Comparison of ENCODE assay signal across 8 mouse cellular contexts in the genomic region with DNA sequence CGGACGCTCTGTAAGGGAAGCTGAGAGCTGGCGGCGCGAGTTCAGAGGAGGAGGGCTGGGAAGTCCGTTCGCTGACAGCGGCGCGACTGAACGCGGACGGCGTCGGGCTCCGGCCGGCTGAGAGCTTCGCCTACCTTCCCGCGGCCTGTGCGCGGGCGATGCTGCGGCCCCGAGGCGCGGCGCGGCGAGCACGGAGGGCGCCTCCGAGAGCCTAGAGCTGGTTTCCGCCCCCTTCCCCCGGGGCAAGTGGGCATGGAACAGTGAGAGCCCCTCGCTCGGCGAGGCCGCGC. TPM values are rescaled to one million over a fixed set of nuclear protein-coding genes. Genes with fewer than 3 reads are reported as not detected.
DNase-seq lines count a peak whose midpoint lies in the region; ATAC-seq and TF ChIP-seq lines count a peak whose summit lies in the region.

No protein-coding gene starts in this region.

- H3K9me3 ChIP-seq in heart, embryonic 11.5 days (replicated peaks; ENCODE audit: control insufficient read depth, low read length): no peaks in the 10 kb centered on the region
- peaks cover 4% of the 10 kb centered on the region for H3K9me3 ChIP-seq in CH12.LX (replicated peaks; ENCODE audit: low read length)
- no peaks in the 10 kb centered on the region for H3K9me3 ChIP-seq in forebrain, embryonic 14.5 days (replicated peaks; ENCODE audit: control insufficient read depth, low read length)
- no peaks in the 10 kb centered on the region for H3K9me3 ChIP-seq in liver, postnatal 0 days (ENCODE audit: low read length)

- H3K9ac ChIP-seq in heart, embryonic 11.5 days (ENCODE audit: low read depth, low read length): peak overlapping the region; percentile 91
- H3K9ac ChIP-seq in CH12.LX (ENCODE audit: insufficient read depth, low read depth): peak overlapping the region; percentile 28; the same call in 1 of the 2 replicates
- peak overlapping the region; percentile 68 for H3K9ac ChIP-seq in forebrain, embryonic 14.5 days (ENCODE audit: low read length)
- H3K9ac ChIP-seq in liver, postnatal 0 days (replicated peaks): peak overlapping the region; percentile 65

- peak overlapping the region; percentile 90 for H3K27ac ChIP-seq in heart, embryonic 11.5 days (ENCODE audit: low read depth, low read length)
- H3K27ac ChIP-seq in CH12.LX (ENCODE audit: insufficient read depth, low read depth): no peak overlapping the region
- peak overlapping the region; percentile 65 for H3K27ac ChIP-seq in forebrain, embryonic 14.5 days (ENCODE audit: low read depth, low read length)
- peak overlapping the region; percentile 66 for H3K27ac ChIP-seq in liver, postnatal 0 days (ENCODE audit: low read depth)

- peaks cover 25% of the 10 kb centered on the region for H3K4me1 ChIP-seq in heart, embryonic 11.5 days (ENCODE audit: control insufficient read depth, insufficient read depth, low read length)
- H3K4me1 ChIP-seq in CH12.LX (ENCODE audit: control insufficient read depth in 1 of 2, insufficient read depth in 2 of 2): peaks cover 3 to 48% of the 10 kb centered on the region in 2 experiments; a peak in 3 of 4 replicates
- H3K4me1 ChIP-seq in forebrain, embryonic 14.5 days (ENCODE audit: control insufficient read depth, insufficient read depth, low read length): peaks cover 27% of the 10 kb centered on the region
- H3K4me1 ChIP-seq in liver, postnatal 0 days (ENCODE audit: insufficient read depth): peaks cover 35% of the 10 kb centered on the region

- H3K79me2 ChIP-seq in CH12.LX (replicated peaks; ENCODE audit: control insufficient read depth, extremely low read depth, insufficient read depth, poor library complexity, severe bottlenecking): no peaks in the 10 kb centered on the region

- dilution Hi-C loops in CH12.LX (cut with MboI; ENCODE audit: extremely low pct_ligation_motif_present, extremely low pct_unique_long_range_greater_than_20kb, low sequenced_read_pairs): no loop called here

- peak overlapping the region; percentile 90 for H3K4me2 ChIP-seq in heart, embryonic 11.5 days
- peak overlapping the region; percentile 80 for H3K4me2 ChIP-seq in CH12.LX (ENCODE audit: insufficient read depth, low read depth, poor library complexity, severe bottlenecking)
- H3K4me2 ChIP-seq in forebrain, embryonic 14.5 days (ENCODE audit: low read length): peak overlapping the region; percentile 99
- peak overlapping the region; percentile 85 for H3K4me2 ChIP-seq in liver, postnatal 0 days (ENCODE audit: low read depth, low read length)

- no peak for TF ChIP-seq CTCF in CH12.LX (conservative IDR thresholded peaks at IDR 0.05 in 1 of 2, IDR thresholded peaks at IDR 0.05 in 1 of 2; ENCODE audit: low read depth in 2 of 2, low read length in 2 of 2)
- TF ChIP-seq CTCF in liver, postnatal 0 days (IDR thresholded peaks at IDR 0.05; ENCODE audit: low read depth): no peak

- H3K27me3 ChIP-seq in heart, embryonic 11.5 days (ENCODE audit: control insufficient read depth, insufficient read depth, low read length): no peaks in the 10 kb centered on the region
- peaks cover 19% of the 10 kb centered on the region for H3K27me3 ChIP-seq in CH12.LX (replicated peaks)
- 0 out of 2 replicates have a peak, but pooled peaks cover 3% of the 10 kb centered on the region for H3K27me3 ChIP-seq in forebrain, embryonic 14.5 days (replicated peaks; ENCODE audit: control insufficient read depth, insufficient read depth, low read length)
- H3K27me3 ChIP-seq in liver, postnatal 0 days (ENCODE audit: insufficient read depth, low read length): peaks cover 27% of the 10 kb centered on the region

- no peak for TF ChIP-seq EP300 in CH12.LX (IDR thresholded peaks at IDR 0.05; ENCODE audit: low read length)
- no peak for TF ChIP-seq EP300 in liver, postnatal 0 days (IDR thresholded peaks at IDR 0.05; ENCODE audit: low read depth)

- peak overlapping the region; percentile 89 for H3K4me3 ChIP-seq in heart, embryonic 11.5 days (ENCODE audit: low read depth, low read length)
- H3K4me3 ChIP-seq in CH12.LX (replicated peaks in 1 of 3; ENCODE audit: low read depth in 2 of 3, low read length in 2 of 3, poor library complexity in 1 of 3): peak overlapping the region; percentile 61 to 65 (median 63)
- H3K4me3 ChIP-seq in forebrain, embryonic 14.5 days (ENCODE audit: low read depth, low read length): peak overlapping the region; percentile 58
- H3K4me3 ChIP-seq in liver, postnatal 0 days (ENCODE audit: low read depth, low read length): peak overlapping the region; percentile 67

- TF ChIP-seq POLR2A in CH12.LX (IDR thresholded peaks at IDR 0.05; ENCODE audit: low read depth, low read length): no peak

- DNase-seq in heart, adult 18-20 months: no peak
- DNase-seq in CH12.LX (ENCODE audit: extremely low read depth): no peak
- DNase-seq in forebrain, embryonic 14.5 days (ENCODE audit: low spot score): no peak
- DNase-seq in liver, postnatal 0 days: no peak
- DNase-seq in testis, postnatal 10 days (ENCODE audit: low spot score): no peak
- no peak for DNase-seq in right cerebral cortex, postnatal 10 days (ENCODE audit: low spot score in 2 of 2)
- no peak for DNase-seq in frontal cortex, postnatal 14 days (ENCODE audit: low spot score in 2 of 2)

- no peaks in the 10 kb centered on the region for H3K36me3 ChIP-seq in heart, embryonic 11.5 days (ENCODE audit: control insufficient read depth, insufficient read depth, low read length)
- no peaks in the 10 kb centered on the region for H3K36me3 ChIP-seq in CH12.LX (replicated peaks in 1 of 2; ENCODE audit: control insufficient read depth in 1 of 2, insufficient read depth in 1 of 2, low read length in 1 of 2)
- no peaks in the 10 kb centered on the region for H3K36me3 ChIP-seq in forebrain, embryonic 14.5 days (ENCODE audit: control insufficient read depth, insufficient read depth, low read length)
- no peaks in the 10 kb centered on the region for H3K36me3 ChIP-seq in liver, postnatal 0 days (replicated peaks; ENCODE audit: insufficient read depth, low read length)

- under 1% methylated on average over 38 of the region's 40 CpGs for WGBS in heart, embryonic 11.5 days (ENCODE audit: insufficient replicate concordance)
- WGBS in forebrain, embryonic 14.5 days: under 1% methylated on average over 36 of the region's 40 CpGs
- 0% methylated on average over 40 of the region's 40 CpGs for WGBS in liver, postnatal 0 days (ENCODE audit: insufficient replicate concordance)

- no peak for TF ChIP-seq RAD21 in CH12.LX (IDR thresholded peaks at IDR 0.05; ENCODE audit: low read depth, low read length)

- in situ Hi-C loops in CH12.LX (cut with MboI; ENCODE audit: low pct_ligation_motif_present, low pct_unique_long_range_greater_than_20kb, low sequenced_read_pairs): loop anchor here (5.0 to 25.0 kb wide), 3 partner anchors 126 to 438 kb away; no protein-coding TSS in a partner anchor

- ATAC-seq in heart, embryonic 11.5 days (replicated peaks; ENCODE audit: insufficient number of reproducible peaks, low FRiP score, low TSS enrichment): peak; percentile 51
- ATAC-seq in forebrain, embryonic 14.5 days: peak; percentile 42
- ATAC-seq in liver, postnatal 0 days: peak; percentile 68

TF ChIP-seq in CH12.LX, 34 proteins besides CTCF, POLR2A, EP300 and RAD21:
- TF ChIP-seq MAX (IDR thresholded peaks at IDR 0.05; ENCODE audit: low read length): peak; percentile 7; the same call in 1 of the 2 replicates
- TF ChIP-seq CHD2 (IDR thresholded peaks at IDR 0.05; ENCODE audit: low read length): no peak
- TF ChIP-seq UBTF (IDR thresholded peaks at IDR 0.05; ENCODE audit: low read depth, low read length): peak; percentile 73
- TF ChIP-seq USF2 (conservative IDR thresholded peaks at IDR 0.05; ENCODE audit: low read depth, low read length): no peak

RNA-seq across cellular contexts. Expression of a gene that starts 0.3 kb away (rescaled TPM):
- polyA plus RNA-seq in heart, embryonic 11.5 days (2014; fragmentation: Nextera tagmentation; extraction: Ambion mirVana): 15.6 and 20.6 TPM in 2 replicates
- 10 to 100 TPM; 22.1 to 26.7 TPM for total RNA-seq in heart, adult 18-20 months (2021)
- total RNA-seq in CH12.LX (2012; rRNA removed) (6.3 and 7.7 TPM in 2 replicates), CH12.LX (2014; rRNA removed) (2.4 and 2.9 TPM in 2 replicates)
- polyA plus RNA-seq in CH12.LX (2012; ENCODE audit: insufficient read length, low read depth): 3.8 and 3.9 TPM in 2 replicates
- 3.8 and 5.9 TPM in 2 replicates for polyA plus RNA-seq in forebrain, embryonic 14.5 days (2014; fragmentation: Nextera tagmentation; extraction: Ambion mirVana)
- polyA plus RNA-seq in liver, postnatal 0 days (2015; fragmentation: Nextera tagmentation; extraction: Ambion mirVana): 1.8 and 2.1 TPM in 2 replicates

Comparison
In these comparisons a context has a peak if more than half of its experiments do, and no peak if none do; other contexts are left out.
1. H3K9ac ChIP-seq: peak in every context shown above with its lines; median percentile 91 in heart, embryonic 11.5 days; 68 in forebrain, embryonic 14.5 days; 65 in liver, postnatal 0 days; 28 in CH12.LX.